Mouse (Mus musculus) heart, postnatal 4 days (tissue): ENCODE data around the gene Galc. TPM values are rescaled to one million over a fixed set of nuclear protein-coding genes. Genes with fewer than 3 reads are reported as not detected.

ENCODE experiments used
- DNase-seq: peaks from one replicate; pipeline ENCODE4 v3.0.0; 2021
- total RNA-seq, 2 experiments: library from RNA; stranded (reverse); gene quantifications; 2 replicates each; pipeline ENCODE4 v1.2.3; 2021

Galc gene
- total RNA-seq, 2 experiments from 2014 or later, result 10.5 to 11.4 TPM

DNA sequence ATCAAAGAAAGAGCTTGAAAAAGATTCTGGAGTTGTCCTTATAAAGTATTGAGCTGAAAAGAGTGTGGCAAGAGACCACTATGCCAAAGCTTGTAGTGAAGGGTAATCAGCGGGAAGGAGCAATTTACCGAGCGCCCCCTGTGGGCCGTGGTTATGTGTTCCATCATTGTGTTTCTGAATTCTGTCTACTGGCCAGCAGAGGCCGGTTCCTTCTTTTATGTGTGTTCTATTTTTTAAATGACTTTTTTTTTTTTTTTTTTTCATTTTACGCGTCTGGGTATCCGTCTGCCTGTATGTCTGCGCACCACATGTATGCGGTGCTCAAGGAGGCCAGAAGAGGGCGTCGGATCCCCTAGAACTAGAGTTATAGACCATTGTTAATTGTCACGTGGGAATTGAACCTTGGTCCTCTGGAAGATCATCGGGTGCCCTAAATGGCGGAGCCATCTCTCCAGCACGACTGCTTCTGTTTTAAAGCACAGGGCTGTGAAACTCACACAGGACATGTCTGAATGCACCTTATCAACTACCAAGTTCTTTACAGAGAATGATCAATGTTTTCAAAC, 78.9 kb downstream of the Galc start:
- no peak for DNase-seq

DNA sequence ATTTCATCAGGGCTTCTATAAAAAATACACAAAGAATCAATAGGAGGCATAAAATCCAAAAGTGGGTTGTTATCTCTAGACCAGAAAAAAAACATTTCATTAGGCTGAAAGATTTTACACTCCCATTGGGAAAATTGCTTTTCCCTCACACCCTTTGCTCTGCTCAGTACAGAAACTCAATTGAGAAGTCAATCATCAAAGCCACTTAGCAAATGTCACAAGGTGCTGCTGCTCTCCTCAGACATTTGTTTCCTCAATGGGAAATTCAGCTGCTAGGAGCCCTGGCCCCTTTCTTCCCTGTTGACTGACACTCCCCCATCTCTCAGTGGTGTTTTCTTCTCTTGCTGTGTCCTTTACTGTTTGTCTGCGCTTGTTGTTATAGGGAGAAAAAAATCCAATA, 79.8 kb downstream of the Galc start:
- no peak for DNase-seq

DNA sequence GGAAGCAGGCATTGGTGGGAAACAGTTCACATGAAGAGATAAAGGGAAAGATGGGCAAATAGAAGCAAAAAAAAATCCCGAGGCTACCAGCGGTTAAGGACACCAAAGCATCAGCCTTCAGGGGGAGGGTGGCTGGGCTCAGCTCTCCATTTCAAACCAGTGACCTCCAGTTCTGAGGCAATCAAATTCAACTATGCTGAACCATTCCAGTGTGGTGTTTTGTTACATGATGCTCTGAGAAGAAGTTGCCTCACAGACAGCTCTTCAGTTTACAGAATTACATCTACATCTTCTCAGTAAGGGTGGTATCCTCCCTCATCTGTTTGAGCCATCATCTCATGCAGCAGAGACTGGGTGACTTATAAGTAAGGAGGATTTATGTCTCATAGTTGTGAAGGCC, 82.6 kb downstream of the Galc start:
- no peak for DNase-seq

DNA sequence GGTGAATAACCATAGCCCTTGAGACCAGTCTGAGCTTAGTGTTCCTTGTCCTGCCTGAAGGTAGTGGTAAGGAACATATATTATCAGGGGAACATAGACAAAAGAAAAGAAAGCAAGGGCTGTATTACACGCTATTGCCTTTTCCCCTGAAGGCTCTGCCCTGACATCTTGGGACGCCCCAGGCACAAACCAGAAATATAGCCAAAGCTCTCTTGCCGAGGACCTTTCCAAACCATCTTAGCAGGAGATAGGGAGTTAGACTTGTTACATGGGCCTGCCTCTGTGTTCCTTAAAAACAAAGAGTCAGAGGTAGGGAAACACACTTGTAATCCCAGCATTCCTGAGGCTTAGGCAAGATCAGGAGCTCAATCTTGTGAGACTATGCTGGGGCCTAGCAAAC, 97.4 kb downstream of the Galc start:
- DNase-seq, result no peak

DNA sequence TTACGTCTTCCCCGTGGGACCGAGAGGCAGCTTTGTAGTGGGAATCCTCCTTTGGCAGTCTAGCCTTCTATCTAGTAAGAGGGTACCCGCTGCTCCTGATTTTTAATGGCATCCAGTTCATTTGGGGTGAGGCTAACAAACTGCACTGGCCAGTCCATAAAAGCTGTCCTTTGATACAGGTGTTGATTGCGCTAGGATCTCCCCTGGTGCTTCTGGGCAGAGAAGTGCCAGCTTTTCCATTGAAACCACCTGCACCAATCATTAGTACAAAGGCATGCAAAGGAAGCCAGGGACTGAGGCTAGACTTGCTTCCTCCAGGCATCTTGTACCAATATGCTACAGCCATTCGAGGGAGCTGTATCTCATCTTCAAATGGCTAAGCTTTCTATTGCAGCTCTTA, 98.4 kb downstream of the Galc start:
- DNase-seq, result no peak

Other genes with a start within 250 kb of the Galc start
- under 1 TPM; 0.38 to 0.50 TPM for gene Gpr65, start 9.2 kb upstream of the Galc start, total RNA-seq